Mouse (Mus musculus): Measurements from ENCODE around the gene Phf23. TPM values are rescaled to one million over a fixed set of nuclear protein-coding genes. Genes with fewer than 3 reads are reported as not detected.

The Phf23 gene
- polyA plus RNA-seq, 1 experiment from 2014 or later, result 34.4 TPM

DNA sequence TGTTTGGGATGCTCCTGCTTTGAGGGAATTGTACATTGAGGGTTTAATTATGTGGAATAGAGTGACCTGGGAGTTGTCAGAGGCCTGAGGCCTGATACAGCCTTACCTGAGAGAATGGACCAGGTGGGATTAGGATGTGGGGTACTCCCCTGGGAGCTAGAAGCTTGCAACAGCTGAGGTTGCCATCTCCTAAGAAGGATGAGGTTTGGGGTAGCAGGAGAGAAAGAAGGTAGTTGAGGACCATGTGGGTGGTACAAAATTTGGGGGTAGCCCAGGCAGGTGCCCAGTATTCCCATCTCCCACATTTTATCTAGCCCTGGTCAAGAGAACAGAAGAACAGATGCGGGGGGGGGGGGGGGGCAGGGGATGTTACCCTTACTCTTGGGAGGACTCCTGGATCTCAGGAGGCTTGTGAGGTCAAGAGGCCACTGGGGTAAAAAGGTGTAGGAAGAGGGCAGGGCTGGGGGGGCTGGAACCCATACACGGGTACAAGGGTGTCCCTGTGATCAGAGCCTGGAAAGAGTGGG is 24.0 kb downstream of the Phf23 start:
- Histone ChIP-seq H3K36me3 (ENCODE audit: control insufficient read depth, insufficient read depth, low read length) (no peaks in the 10 kb centered on the region), H3K9ac (ENCODE audit: low read length) (no peak overlapping the region), H3K4me2 (replicated peaks; ENCODE audit: low read depth) (peak overlapping the region; percentile 86), H3K4me1 (replicated peaks; ENCODE audit: control insufficient read depth, insufficient read depth) (peaks cover 5% of the 10 kb centered on the region; the same call in 1 of the 2 replicates), H3K9me3 (ENCODE audit: control insufficient read depth, low read length) (no peaks in the 10 kb centered on the region), H3K27me3 (ENCODE audit: control insufficient read depth, insufficient read depth, low read length) (no peaks in the 10 kb centered on the region), H3K27ac (replicated peaks) (0 out of 2 replicates have a peak overlapping the region, but pooled peaks have one; percentile 35), H3K4me3 (ENCODE audit: low read depth, low read length) (no peak overlapping the region; the same call in 1 of the 2 replicates)
- TF ChIP-seq CTCF (IDR thresholded peaks at IDR 0.05; ENCODE audit: low read depth) (no peak), EP300 (optimal IDR thresholded peaks at IDR 0.05) (no peak)
- no peak for DNase-seq (ENCODE audit: low spot score)
- WGBS, result 7% methylated on average over 1 of the region's 2 CpGs
- no peak for ATAC-seq (ENCODE audit: low FRiP score, low TSS enrichment)

DNA sequence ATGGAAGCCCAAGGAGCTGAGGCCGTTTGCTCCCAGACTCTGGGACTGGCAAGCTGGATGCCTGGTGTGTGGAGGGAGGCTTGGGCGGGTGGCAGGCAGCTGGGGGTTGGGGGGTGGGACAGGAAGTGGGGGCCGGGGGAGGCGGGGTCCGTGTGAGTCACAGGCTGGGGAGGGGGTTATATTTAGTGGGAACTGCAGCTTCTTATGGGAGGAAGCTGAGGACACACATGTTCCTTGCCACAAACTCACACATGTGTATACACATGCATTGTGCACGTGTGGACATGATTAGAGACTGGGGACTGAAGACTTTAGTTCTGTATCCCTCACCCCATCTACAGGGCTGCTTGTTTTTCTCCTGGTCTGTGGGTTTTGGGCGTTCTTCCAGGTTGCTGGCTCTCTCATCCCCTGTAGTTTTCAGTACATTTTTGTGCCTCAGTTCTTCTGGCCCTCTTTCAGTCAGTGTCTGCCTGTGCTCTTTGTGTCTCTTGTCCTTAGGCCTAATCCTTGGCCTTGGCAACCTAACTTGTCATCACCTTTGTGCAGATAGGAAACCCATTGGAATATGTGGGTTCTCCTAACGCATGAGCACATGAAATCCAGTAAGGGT is 24.6 kb downstream of the Phf23 start:
- TF ChIP-seq CTCF (IDR thresholded peaks at IDR 0.05; ENCODE audit: low read depth) (no peak), EP300 (optimal IDR thresholded peaks at IDR 0.05) (no peak)
- Histone ChIP-seq H3K27ac (replicated peaks) (peak overlapping the region; percentile 35; the same call in 1 of the 2 replicates), H3K4me2 (replicated peaks; ENCODE audit: low read depth) (peak overlapping the region; percentile 86; the same call in 1 of the 2 replicates), H3K4me1 (replicated peaks; ENCODE audit: control insufficient read depth, insufficient read depth) (0 out of 2 replicates have a peak, but pooled peaks cover 4% of the 10 kb centered on the region), H3K9me3 (ENCODE audit: control insufficient read depth, low read length) (no peaks in the 10 kb centered on the region), H3K9ac (ENCODE audit: low read length) (0 out of 2 replicates have a peak overlapping the region, but pooled peaks have one; percentile 27), H3K36me3 (ENCODE audit: control insufficient read depth, insufficient read depth, low read length) (no peaks in the 10 kb centered on the region), H3K4me3 (ENCODE audit: low read depth, low read length) (no peak overlapping the region), H3K27me3 (ENCODE audit: control insufficient read depth, insufficient read depth, low read length) (no peaks in the 10 kb centered on the region)
- ATAC-seq (ENCODE audit: low FRiP score, low TSS enrichment) (no peak), DNase-seq (ENCODE audit: low spot score) (no peak)
- WGBS, result 14% methylated on average over 8 of the region's 8 CpGs

GRCm38 (mm10) chr11:70020731-70021263 is 25.2 kb downstream of the Phf23 start:
- H3K9ac ChIP-seq (ENCODE audit: low read length), result peak overlapping the region; percentile 5; the same call in 1 of the 2 replicates
- peak; percentile 89 for ATAC-seq (ENCODE audit: low FRiP score, low TSS enrichment)

GRCm38 (mm10) chr11:70021264-70022132 is 25.9 kb downstream of the Phf23 start:
- 0 out of 2 replicates have a peak, but pooled peaks cover 6% of the 10 kb centered on the region for H3K4me1 ChIP-seq (replicated peaks; ENCODE audit: control insufficient read depth, insufficient read depth)
- WGBS, result 2% methylated on average over 39 of the region's 40 CpGs
- H3K4me2 ChIP-seq (replicated peaks; ENCODE audit: low read depth), result peak overlapping the region; percentile 65
- TF ChIP-seq EP300 (optimal IDR thresholded peaks at IDR 0.05), result no peak
- TF ChIP-seq CTCF (IDR thresholded peaks at IDR 0.05; ENCODE audit: low read depth), result peak; percentile 25; the same call in 1 of the 2 replicates
- DNase-seq (ENCODE audit: low spot score) (peak; percentile 99), ATAC-seq (ENCODE audit: low FRiP score, low TSS enrichment) (peak; percentile 84)
- no peaks in the 10 kb centered on the region for H3K27me3 ChIP-seq (ENCODE audit: control insufficient read depth, insufficient read depth, low read length)
- peak overlapping the region; percentile 5; the same call in 1 of the 2 replicates for H3K27ac ChIP-seq (replicated peaks)
- no peaks in the 10 kb centered on the region for H3K36me3 ChIP-seq (ENCODE audit: control insufficient read depth, insufficient read depth, low read length)
- H3K9ac ChIP-seq (ENCODE audit: low read length), result 0 out of 2 replicates have a peak overlapping the region, but pooled peaks have one; percentile 5
- H3K9me3 ChIP-seq (ENCODE audit: control insufficient read depth, low read length), result no peaks in the 10 kb centered on the region
- peak overlapping the region; percentile 49 for H3K4me3 ChIP-seq (ENCODE audit: low read depth, low read length)

More at GRCm38 (mm10) chr11:70020731-70021263, 25.2 kb downstream of the Phf23 start:
- WGBS, result 0% methylated on average over 8 of the region's 8 CpGs
- peak overlapping the region; percentile 5; the same call in 1 of the 2 replicates for H3K27ac ChIP-seq (replicated peaks)
- no peaks in the 10 kb centered on the region for H3K27me3 ChIP-seq (ENCODE audit: control insufficient read depth, insufficient read depth, low read length)
- peak overlapping the region; percentile 49 for H3K4me3 ChIP-seq (ENCODE audit: low read depth, low read length)
- H3K9me3 ChIP-seq (ENCODE audit: control insufficient read depth, low read length), result no peaks in the 10 kb centered on the region
- H3K36me3 ChIP-seq (ENCODE audit: control insufficient read depth, insufficient read depth, low read length), result no peaks in the 10 kb centered on the region
- peak; percentile 76 for TF ChIP-seq CTCF (IDR thresholded peaks at IDR 0.05; ENCODE audit: low read depth)
- no peak for TF ChIP-seq EP300 (optimal IDR thresholded peaks at IDR 0.05)
- H3K4me2 ChIP-seq (replicated peaks; ENCODE audit: low read depth), result peak overlapping the region; percentile 65
- H3K4me1 ChIP-seq (replicated peaks; ENCODE audit: control insufficient read depth, insufficient read depth), result 0 out of 2 replicates have a peak, but pooled peaks cover 4% of the 10 kb centered on the region
- DNase-seq (ENCODE audit: low spot score), result peak; percentile 71

GRCm38 (mm10) chr11:70023481-70024150 is 28.0 kb downstream of the Phf23 start:
- DNase-seq (ENCODE audit: low spot score), result no peak
- Histone ChIP-seq H3K27me3 (ENCODE audit: control insufficient read depth, insufficient read depth, low read length) (no peaks in the 10 kb centered on the region), H3K9me3 (ENCODE audit: control insufficient read depth, low read length) (no peaks in the 10 kb centered on the region), H3K9ac (ENCODE audit: low read length) (no peak overlapping the region; the same call in 1 of the 2 replicates), H3K4me3 (ENCODE audit: low read depth, low read length) (peak overlapping the region; percentile 28), H3K4me2 (replicated peaks; ENCODE audit: low read depth) (peak overlapping the region; percentile 47), H3K36me3 (ENCODE audit: control insufficient read depth, insufficient read depth, low read length) (no peaks in the 10 kb centered on the region), H3K4me1 (replicated peaks; ENCODE audit: control insufficient read depth, insufficient read depth) (0 out of 2 replicates have a peak, but pooled peaks cover 4% of the 10 kb centered on the region), H3K27ac (replicated peaks) (no peak overlapping the region; the same call in 1 of the 2 replicates)
- WGBS, result 6% methylated on average over 24 of the region's 29 CpGs
- TF ChIP-seq CTCF (IDR thresholded peaks at IDR 0.05; ENCODE audit: low read depth), result no peak
- no peak for TF ChIP-seq EP300 (optimal IDR thresholded peaks at IDR 0.05)
- no peak for ATAC-seq (ENCODE audit: low FRiP score, low TSS enrichment)

All from stomach, postnatal 0 days (tissue).